Mouse (Mus musculus) cortical plate, adult 2 months (tissue): Measurements from ENCODE around the gene Kif26b.

Source experiments
- CTCF ChIP-seq: fragments of 200-500 bp; IDR thresholded peaks from 2 replicates; pipeline ENCODE4 v1.5.1; 2011; ENCODE audit warnings: mild to moderate bottlenecking, control low read depth, low read length; ENCODE audit not compliant: insufficient read depth; ENCODE audit errors: extremely low read depth
- POLR2A ChIP-seq: fragments of 200-500 bp; IDR thresholded peaks from 2 replicates; pipeline ENCODE4 v1.6.1; 2011; ENCODE audit warnings: mild to moderate bottlenecking, low read length, control low read depth; ENCODE audit not compliant: insufficient read depth; ENCODE audit errors: extremely low read depth

DNA sequence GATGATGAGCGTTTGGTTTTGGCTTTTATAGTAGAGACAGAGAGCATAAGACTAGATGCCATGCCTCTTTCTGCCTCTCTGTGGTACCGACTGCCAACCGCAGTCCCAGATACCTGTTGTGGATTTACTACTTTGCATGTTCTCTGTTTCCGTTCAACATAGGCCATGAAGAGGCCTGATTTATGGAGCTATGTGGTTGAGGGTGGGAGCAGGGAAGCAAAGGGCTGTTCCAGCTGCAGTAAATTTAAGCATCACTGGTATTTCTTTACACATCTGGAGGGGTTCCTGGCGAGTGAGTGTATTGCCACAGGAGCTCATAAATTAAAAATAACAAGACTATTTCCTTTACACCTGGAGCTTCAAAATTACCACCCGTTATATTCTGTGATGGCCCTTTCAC is 199.3 kb downstream of the Kif26b start:
- TF ChIP-seq POLR2A (no peak), CTCF (no peak)
